Mouse (Mus musculus) MEL (cell line): ENCODE measurements at regions not wholly inside any gene's neighbourhood (a gene's known extent, or its start where the extent isn't known, plus 50 kb on each side); places are given as distances from the start of the nearest gene placed in this dataset.

Source experiments
- DNase-seq: peaks from one replicate; pipeline ENCODE4 v3.0.0; 2011; ENCODE audit warnings: low read depth, low spot score
- H3K27ac ChIP-seq: 2 replicates; pipeline ENCODE4 v1.5.1; 2012; ENCODE audit warnings: low read depth, mild to moderate bottlenecking, control low read depth, low read length, moderate library complexity; ENCODE audit not compliant: control insufficient read depth
- H3K27me3 ChIP-seq, 2 experiments: fragments of 150-350 bp in 1 of 2; sonication (generic) in 1 of 2; 2 replicates each; pipeline ENCODE4 v1.6.1; 2012; ENCODE audit warnings: low read length in 2 of 2, mild to moderate bottlenecking in 2 of 2, improper control_type of control experiment in 1 of 2, moderate library complexity in 1 of 2; ENCODE audit not compliant: insufficient read depth in 2 of 2, control insufficient read depth in 1 of 2
- H3K36me3 ChIP-seq, 2 experiments: 2 replicates each; pipeline ENCODE4 v1.6.1; 2012 to 2014; ENCODE audit warnings: low read length in 2 of 2, improper control_type of control experiment in 1 of 2, inconsistent platforms in 1 of 2, mild to moderate bottlenecking in 1 of 2; ENCODE audit not compliant: insufficient read depth in 2 of 2, control insufficient read depth in 1 of 2
- H3K4me1 ChIP-seq, 2 experiments: fragments of 150-350 bp in 1 of 2; sonication (generic) in 1 of 2; 2 replicates each; pipeline ENCODE4 v1.6.1; 2012; ENCODE audit warnings: low read length in 2 of 2, improper control_type of control experiment in 1 of 2, mild to moderate bottlenecking in 1 of 2; ENCODE audit not compliant: insufficient read depth in 2 of 2, control insufficient read depth in 1 of 2
- H3K4me3 ChIP-seq, 2 experiments: fragments of 150-350 bp in 1 of 2; sonication (generic) in 1 of 2; 2 replicates each; pipeline ENCODE4 v1.5.1; 2012; ENCODE audit warnings: low read depth in 2 of 2, low read length in 2 of 2, mild to moderate bottlenecking in 2 of 2, moderate library complexity in 2 of 2, control low read depth in 1 of 2, improper control_type of control experiment in 1 of 2; ENCODE audit not compliant: control insufficient read depth in 1 of 2, insufficient read depth in 1 of 2
- H3K79me2 ChIP-seq: 2 replicates; pipeline ENCODE4 v1.6.1; 2012; ENCODE audit warnings: mild to moderate bottlenecking, low read length, moderate library complexity; ENCODE audit not compliant: control insufficient read depth, poor library complexity, insufficient read depth
- H3K9ac ChIP-seq: 2 replicates; pipeline ENCODE4 v1.6.1; 2012; ENCODE audit warnings: low read depth, mild to moderate bottlenecking, control low read depth, low read length, moderate library complexity; ENCODE audit not compliant: control insufficient read depth, poor library complexity, severe bottlenecking
- H3K9me3 ChIP-seq: fragments of 150-350 bp; sonication (generic); replicated peaks from 2 replicates; pipeline ENCODE4 v1.6.1; 2012; ENCODE audit warnings: mild to moderate bottlenecking, low read length, improper control_type of control experiment, moderate library complexity; ENCODE audit not compliant: insufficient read depth
- CTCF ChIP-seq, 3 experiments: IDR thresholded peaks in 2 of 3; conservative IDR thresholded peaks in 1 of 3; 2 replicates each; pipeline ENCODE4 v1.5.1; 2011 to 2012; ENCODE audit warnings: low read length in 3 of 3, low read depth in 2 of 3, mild to moderate bottlenecking in 2 of 3, improper control_type of control experiment in 1 of 3, inconsistent platforms in 1 of 3, mixed read lengths in 1 of 3, moderate library complexity in 1 of 3; ENCODE audit not compliant: control insufficient read depth in 1 of 3, insufficient read depth in 1 of 3, poor library complexity in 1 of 3, severe bottlenecking in 1 of 3
- JUND ChIP-seq: IDR thresholded peaks from 2 replicates; pipeline ENCODE4 v1.6.1; 2011; ENCODE audit warnings: low read depth, mild to moderate bottlenecking, improper control_type of control experiment, low read length
- MXI1 ChIP-seq: IDR thresholded peaks from 2 replicates; pipeline ENCODE4 v1.6.1; 2011; ENCODE audit warnings: mild to moderate bottlenecking, low read depth, low read length, improper control_type of control experiment
- RAD21 ChIP-seq: IDR thresholded peaks from 2 replicates; pipeline ENCODE4 v1.6.1; 2011; ENCODE audit warnings: mild to moderate bottlenecking, low read depth, low read length, improper control_type of control experiment
- SMC3 ChIP-seq: IDR thresholded peaks from 2 replicates; pipeline ENCODE4 v1.6.1; 2011; ENCODE audit warnings: low read depth, low read length, improper control_type of control experiment
- TBP ChIP-seq: IDR thresholded peaks from 2 replicates; pipeline ENCODE4 v1.8.0; 2011; ENCODE audit warnings: low read depth, low read length, improper control_type of control experiment
- ZC3H11A ChIP-seq: IDR thresholded peaks from 2 replicates; pipeline ENCODE4 v1.6.1; 2012; ENCODE audit warnings: low read depth, mild to moderate bottlenecking, inconsistent platforms, low read length, improper control_type of control experiment

- no peaks in the 10 kb centered on the region for H3K36me3 ChIP-seq
- H3K4me3 ChIP-seq: no peak overlapping the region
- no peak overlapping the region for H3K9ac ChIP-seq
- no peaks in the 10 kb centered on the region for H3K9me3 ChIP-seq
- no peaks in the 10 kb centered on the region for H3K79me2 ChIP-seq
- no peak overlapping the region for H3K27ac ChIP-seq
- TF ChIP-seq TBP (no peak), JUND (no peak), RAD21 (peak; percentile 21), MXI1 (no peak), ZC3H11A (peak; percentile 10; the same call in 1 of the 2 replicates), CTCF (IDR thresholded peaks at IDR 0.05 in 2 of 3, conservative IDR thresholded peaks at IDR 0.05 in 1 of 3; ENCODE audit: control insufficient read depth in 1 of 3, insufficient read depth in 1 of 3, low read depth in 2 of 3, low read length in 3 of 3, poor library complexity in 1 of 3, severe bottlenecking in 1 of 3) (peak in 1 of 3 experiments; percentile 16; a peak in 1 of 6 replicates), SMC3 (peak; percentile 37)
- H3K27me3 ChIP-seq: no peaks in the 10 kb centered on the region
- peak; percentile 3 for DNase-seq
- no peaks in the 10 kb centered on the region for H3K4me1 ChIP-seq
Observed at GRCm38 (mm10) chr3:111553358-111553757, 1302.6 kb upstream of the Prmt6 start.
